Mouse (Mus musculus) intestine, embryonic 14.5 days (tissue): ENCODE measurements around the gene Lpcat1. TPM values are rescaled to one million over a fixed set of nuclear protein-coding genes. Genes with fewer than 3 reads are reported as not detected.

Source experiments
- ATAC-seq: fragments of 200-750 bp; cut with Nextera tagmentation; replicated peaks from 2 replicates; pipeline ENCODE4 v1.8.0; 2017; ENCODE audit warnings: low read depth, moderate number of reproducible peaks, moderate TSS enrichment, moderate library complexity; ENCODE audit not compliant: low FRiP score, low TSS enrichment
- DNase-seq: peaks from one replicate; pipeline ENCODE4 v3.0.0-alpha.2; 2018; ENCODE audit warnings: low spot score
- H3K27ac ChIP-seq: fragments of 300-500 bp; sonication (generic); 2 replicates; pipeline ENCODE4 v1.5.1; 2014; ENCODE audit warnings: low read depth, mild to moderate bottlenecking, control low read depth
- H3K27me3 ChIP-seq: fragments of 300-500 bp; sonication (generic); replicated peaks from 2 replicates; pipeline ENCODE4 v1.6.1; 2014; ENCODE audit warnings: low read length, control low read depth; ENCODE audit not compliant: control insufficient read depth, insufficient read depth
- H3K36me3 ChIP-seq: fragments of 300-500 bp; sonication (generic); 2 replicates; pipeline ENCODE4 v1.6.1; 2014; ENCODE audit warnings: low read length, control low read depth; ENCODE audit not compliant: control insufficient read depth, insufficient read depth
- H3K4me1 ChIP-seq: fragments of 300-500 bp; sonication (generic); replicated peaks from 2 replicates; pipeline ENCODE4 v1.6.1; 2014; ENCODE audit warnings: low read length, control low read depth, mixed read lengths; ENCODE audit not compliant: control insufficient read depth, insufficient read depth
- H3K4me2 ChIP-seq: fragments of 300-500 bp; sonication (generic); 2 replicates; pipeline ENCODE4 v1.6.1; 2014; ENCODE audit warnings: low read length
- H3K4me3 ChIP-seq: fragments of 300-500 bp; sonication (generic); 2 replicates; pipeline ENCODE4 v1.5.1; 2014; ENCODE audit warnings: low read depth, low read length, control low read depth, mixed read lengths
- H3K9ac ChIP-seq: fragments of 300-500 bp; sonication (generic); 2 replicates; pipeline ENCODE4 v1.6.1; 2014; ENCODE audit warnings: mild to moderate bottlenecking, low read length
- H3K9me3 ChIP-seq: fragments of 300-500 bp; sonication (generic); 2 replicates; pipeline ENCODE4 v1.6.1; 2016; ENCODE audit warnings: low read length, control low read depth; ENCODE audit not compliant: control insufficient read depth
- WGBS: fragments of 180-500 bp; shearing (Covaris S2); extraction: QIAGEN DNeasy Blood & Tissue Kit; methylation state at CpG from one replicate; pipeline ENCODE4 v1.1.7; 2014; 5-methylcytosine and 5-hydroxymethylcytosine counted together
- polyA plus RNA-seq: library from polyadenylated mRNA; unstranded; fragments of >200 nt; fragmentation: Nextera tagmentation; extraction: Ambion mirVana; gene quantifications from 2 replicates; pipeline ENCODE4 v1.2.1, GENCODE M21; 2014

Lpcat1 gene
- 30.6 and 34.0 TPM in 2 replicates for polyA plus RNA-seq

GRCm38 (mm10) chr13:73467034-73467420, at the start of gene Lpcat1:
Lpcat1 (plus strand) TSS chr13:73467197.
- H3K27ac ChIP-seq: peak within 1 kb of the TSS; percentile 90
- H3K4me1 ChIP-seq: peaks cover 15% of the 10 kb centered on the region
- H3K27me3 ChIP-seq: no peaks in the 10 kb centered on the region
- H3K9ac ChIP-seq: peak within 1 kb of the TSS; percentile 84
- H3K4me3 ChIP-seq: peak within 1 kb of the TSS; percentile 98
- peak within 1 kb of the TSS; percentile 90 for H3K4me2 ChIP-seq
- DNase-seq (no peak), ATAC-seq (peak; percentile 97)
- no peaks in the 10 kb centered on the region for H3K36me3 ChIP-seq
- H3K9me3 ChIP-seq: no peaks in the 10 kb centered on the region
- WGBS: under 1% methylated on average over 35 of the region's 35 CpGs

- no peak overlapping the region for H3K9ac ChIP-seq
- ATAC-seq (no peak), DNase-seq (no peak)
- H3K27me3 ChIP-seq: no peaks in the 10 kb centered on the region
- no peak overlapping the region for H3K4me2 ChIP-seq
- no peak overlapping the region for H3K4me3 ChIP-seq
- no peaks in the 10 kb centered on the region for H3K4me1 ChIP-seq
- no peaks in the 10 kb centered on the region for H3K36me3 ChIP-seq
- H3K27ac ChIP-seq: no peak overlapping the region
- 40% methylated on average over 15 of the region's 15 CpGs for WGBS
- no peaks in the 10 kb centered on the region for H3K9me3 ChIP-seq
These were observed 49.3 kb upstream of the Lpcat1 start for GRCm38 (mm10) chr13:73417478-73418220.

DNA sequence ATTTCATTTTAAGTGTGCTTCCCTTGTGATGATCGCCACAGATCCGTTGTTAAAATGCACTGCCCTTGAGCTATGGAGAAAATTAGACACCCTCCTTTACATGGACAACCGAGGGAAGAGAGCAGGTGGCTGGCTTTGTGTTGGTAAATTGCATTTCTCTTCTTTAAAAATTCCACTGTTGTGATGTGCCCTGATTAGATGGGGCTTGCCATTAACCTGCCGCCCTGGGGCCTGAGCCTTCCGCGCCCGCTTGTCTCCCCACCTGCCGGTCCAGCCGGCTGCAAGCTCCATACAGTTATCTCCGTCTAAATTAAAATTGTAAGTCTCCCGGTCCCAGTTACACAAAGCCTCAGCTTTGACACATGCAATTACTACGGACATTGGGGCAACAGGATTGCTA, 48.7 kb upstream of the Lpcat1 start:
- H3K36me3 ChIP-seq: no peaks in the 10 kb centered on the region
- no peak overlapping the region for H3K4me3 ChIP-seq
- no peak overlapping the region for H3K4me2 ChIP-seq
- H3K4me1 ChIP-seq: no peaks in the 10 kb centered on the region
- H3K27ac ChIP-seq: no peak overlapping the region
- H3K9me3 ChIP-seq: no peaks in the 10 kb centered on the region
- 63% methylated on average over 12 of the region's 12 CpGs for WGBS
- H3K27me3 ChIP-seq: no peaks in the 10 kb centered on the region
- no peak for ATAC-seq
- DNase-seq: no peak
- H3K9ac ChIP-seq: no peak overlapping the region

- H3K36me3 ChIP-seq: no peaks in the 10 kb centered on the region
- ATAC-seq: no peak
- WGBS: 76% methylated on average over 5 of the region's 5 CpGs
- DNase-seq: no peak
- no peak overlapping the region for H3K4me2 ChIP-seq
- H3K9me3 ChIP-seq: no peaks in the 10 kb centered on the region
- H3K4me3 ChIP-seq: no peak overlapping the region
- H3K9ac ChIP-seq: no peak overlapping the region
- H3K27me3 ChIP-seq: no peaks in the 10 kb centered on the region
- H3K4me1 ChIP-seq: no peaks in the 10 kb centered on the region
- H3K27ac ChIP-seq: no peak overlapping the region
These were observed 47.8 kb upstream of the Lpcat1 start for GRCm38 (mm10) chr13:73419244-73419643.

DNA sequence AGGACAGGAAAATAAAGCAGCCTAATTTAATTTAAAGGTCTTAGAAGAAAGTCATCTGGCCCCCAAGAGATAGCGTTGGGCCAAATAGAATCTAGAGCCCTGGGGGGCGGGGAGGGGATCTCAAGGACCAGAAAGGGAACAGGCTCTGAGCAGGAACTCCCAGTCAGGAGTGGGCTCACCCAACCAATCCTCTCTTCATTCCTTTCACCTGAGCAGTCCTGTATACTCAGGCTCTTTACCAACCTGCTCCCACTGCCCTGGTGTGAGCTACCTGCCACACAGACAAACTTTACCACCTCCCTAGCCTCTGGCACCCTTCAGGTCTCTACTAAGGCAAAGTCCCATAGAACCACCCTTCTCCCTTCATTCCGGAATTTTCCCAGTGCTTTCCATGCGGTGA, 44.0 kb upstream of the Lpcat1 start:
- Histone ChIP-seq H3K4me2 (no peak overlapping the region), H3K9me3 (no peaks in the 10 kb centered on the region)
- WGBS: 68% methylated on average over 4 of the region's 4 CpGs

DNA sequence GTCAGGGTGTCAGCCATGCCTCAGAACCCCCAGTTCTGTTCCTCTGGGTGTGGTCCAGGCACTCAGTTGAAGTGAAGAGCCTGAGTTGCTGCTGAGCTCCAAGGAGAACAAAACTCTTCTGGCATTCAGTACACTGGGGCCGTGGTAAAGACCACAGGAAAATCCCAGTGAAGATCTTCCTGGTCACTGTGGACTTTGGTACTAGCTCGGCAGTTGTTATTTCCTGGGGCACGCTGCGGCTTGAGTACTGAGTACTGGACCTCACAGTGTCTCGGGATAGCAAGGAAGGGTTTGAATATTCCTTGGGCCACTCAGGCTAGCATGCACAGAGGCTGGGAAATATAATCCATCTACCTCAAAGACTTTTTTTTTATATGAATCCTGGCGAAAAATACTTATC, 42.0 kb upstream of the Lpcat1 start:
- H3K9me3 ChIP-seq: no peaks in the 10 kb centered on the region
- DNase-seq: no peak
- H3K4me3 ChIP-seq: no peak overlapping the region
- H3K27me3 ChIP-seq: no peaks in the 10 kb centered on the region
- H3K9ac ChIP-seq: no peak overlapping the region
- H3K4me2 ChIP-seq: no peak overlapping the region
- no peaks in the 10 kb centered on the region for H3K36me3 ChIP-seq
- 68% methylated on average over 6 of the region's 6 CpGs for WGBS
- ATAC-seq: no peak
- no peaks in the 10 kb centered on the region for H3K4me1 ChIP-seq
- H3K27ac ChIP-seq: no peak overlapping the region

More for the DNA sequence above, 44.0 kb upstream of the Lpcat1 start:
- DNase-seq: no peak
- Histone ChIP-seq H3K27me3 (no peaks in the 10 kb centered on the region), H3K9ac (no peak overlapping the region), H3K4me1 (no peaks in the 10 kb centered on the region), H3K27ac (no peak overlapping the region), H3K4me3 (no peak overlapping the region), H3K36me3 (no peaks in the 10 kb centered on the region)
- no peak for ATAC-seq

- no peaks in the 10 kb centered on the region for H3K36me3 ChIP-seq
These were observed 41.0 kb upstream of the Lpcat1 start for GRCm38 (mm10) chr13:73425839-73426490.

GRCm38 (mm10) chr13:73426587-73426986, 40.4 kb upstream of the Lpcat1 start:
- H3K4me3 ChIP-seq: no peak overlapping the region
- H3K27me3 ChIP-seq: no peaks in the 10 kb centered on the region
- no peak for DNase-seq
- 82% methylated on average over 4 of the region's 4 CpGs for WGBS
- H3K9me3 ChIP-seq: no peaks in the 10 kb centered on the region
- no peak overlapping the region for H3K27ac ChIP-seq
- no peaks in the 10 kb centered on the region for H3K36me3 ChIP-seq
- no peak overlapping the region for H3K4me2 ChIP-seq
- no peaks in the 10 kb centered on the region for H3K4me1 ChIP-seq
- H3K9ac ChIP-seq: no peak overlapping the region
- no peak for ATAC-seq

More at GRCm38 (mm10) chr13:73425839-73426490, 41.0 kb upstream of the Lpcat1 start:
- Histone ChIP-seq H3K4me1 (no peaks in the 10 kb centered on the region), H3K4me3 (no peak overlapping the region), H3K27me3 (no peaks in the 10 kb centered on the region), H3K4me2 (no peak overlapping the region), H3K9ac (no peak overlapping the region), H3K9me3 (no peaks in the 10 kb centered on the region), H3K27ac (no peak overlapping the region)
- DNase-seq (peak; percentile 70), ATAC-seq (0 out of 2 replicates have a peak, but pooled peaks have one; percentile 36)
- WGBS: 8% methylated on average over 11 of the region's 11 CpGs
